Mouse (Mus musculus) brain, embryonic 14.5 days (tissue): ENCODE measurements at regions not wholly inside any gene's neighbourhood (a gene's known extent, or its start where the extent isn't known, plus 50 kb on each side); places are given as distances from the start of the nearest gene placed in this dataset.

Source experiments
- CTCF ChIP-seq: fragments of 200-500 bp; IDR thresholded peaks from 2 replicates; pipeline ENCODE4 v1.5.1; 2012; ENCODE audit warnings: inconsistent platforms, mild to moderate bottlenecking, moderate library complexity, borderline replicate concordance; ENCODE audit not compliant: insufficient read depth, insufficient read length; ENCODE audit errors: extremely low read depth
- POLR2A ChIP-seq: fragments of 200-500 bp; IDR thresholded peaks from 2 replicates; pipeline ENCODE4 v1.6.1; 2012; ENCODE audit warnings: mild to moderate bottlenecking, inconsistent platforms, borderline replicate concordance; ENCODE audit not compliant: poor library complexity, insufficient read depth, insufficient read length, severe bottlenecking; ENCODE audit errors: extremely low read depth

GRCm38 (mm10) chr2:171867550-171867949 lies 175.7 kb downstream of the Cbln4 start:
- TF ChIP-seq CTCF (no peak), POLR2A (no peak)
